Mouse (Mus musculus): ENCODE results near the gene Axin2.

DNA sequence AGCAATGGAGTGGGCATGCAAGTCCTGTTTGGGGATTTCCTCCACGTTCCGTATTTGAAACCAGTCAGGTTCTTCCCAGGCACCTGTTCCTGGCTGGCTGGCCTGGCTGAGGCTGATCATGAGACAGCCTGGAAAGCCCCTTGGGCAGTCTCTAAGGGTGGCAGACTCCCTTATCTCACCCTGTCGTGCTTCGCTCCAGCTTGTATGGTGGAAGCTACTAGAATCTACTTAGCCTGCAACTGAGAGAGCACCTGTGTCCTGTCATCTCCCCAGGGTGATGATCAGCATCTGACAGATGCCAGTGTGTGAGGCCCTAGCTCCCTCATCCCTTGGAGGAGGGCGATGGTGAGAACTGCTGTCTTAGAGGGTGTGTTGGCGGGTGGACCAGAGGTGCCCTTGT, 21.7 kb upstream of the Axin2 start:
- TF ChIP-seq POLR2A (IDR thresholded peaks at IDR 0.05; ENCODE audit: control insufficient read depth, extremely low read depth, insufficient read depth, low read length, poor library complexity) (no peak), CTCF (IDR thresholded peaks at IDR 0.05; ENCODE audit: borderline replicate concordance, control insufficient read depth, extremely low read depth, insufficient read depth, low read length, poor library complexity) (no peak)

All from thymus, adult 2 months (tissue).